Mouse (Mus musculus) liver, postnatal 0 days (tissue): ENCODE measurements around the gene Aff3. TPM values are rescaled to one million over a fixed set of nuclear protein-coding genes. Genes with fewer than 3 reads are reported as not detected.

Source experiments
- ATAC-seq: fragments of 200-750 bp; cut with Nextera tagmentation; 2 replicates; pipeline ENCODE4 v1.8.0; 2017; ENCODE audit warnings: mild to moderate bottlenecking, moderate library complexity
- DNase-seq: peaks from one replicate; pipeline ENCODE4 v3.0.0-alpha.2; 2016
- H3K27ac ChIP-seq: fragments of 300-500 bp; sonication (generic); 2 replicates; pipeline ENCODE4 v1.5.1; 2014; ENCODE audit warnings: antibody characterized with exemption, moderate library complexity, mild to moderate bottlenecking, low read depth
- H3K27me3 ChIP-seq: fragments of 300-500 bp; sonication (generic); 2 replicates; pipeline ENCODE4 v1.6.1; 2014; ENCODE audit warnings: low read length, control low read depth, mixed read lengths; ENCODE audit not compliant: insufficient read depth
- H3K36me3 ChIP-seq: fragments of 300-500 bp; sonication (generic); replicated peaks from 2 replicates; pipeline ENCODE4 v1.6.1; 2014; ENCODE audit warnings: mild to moderate bottlenecking, control low read depth, low read length, moderate library complexity, mixed read lengths; ENCODE audit not compliant: insufficient read depth
- H3K4me1 ChIP-seq: fragments of 300-500 bp; sonication (generic); 2 replicates; pipeline ENCODE4 v1.6.1; 2014; ENCODE audit warnings: antibody characterized with exemption, mild to moderate bottlenecking, control low read depth; ENCODE audit not compliant: insufficient read depth
- H3K4me2 ChIP-seq: fragments of 300-500 bp; sonication (generic); 2 replicates; pipeline ENCODE4 v1.6.1; 2014; ENCODE audit warnings: low read depth, mild to moderate bottlenecking, low read length, moderate library complexity, mixed read lengths
- H3K4me3 ChIP-seq: fragments of 300-500 bp; sonication (generic); 2 replicates; pipeline ENCODE4 v1.5.1; 2014; ENCODE audit warnings: low read depth, low read length
- H3K9ac ChIP-seq: fragments of 300-500 bp; sonication (generic); replicated peaks from 2 replicates; pipeline ENCODE4 v1.6.1; 2014; ENCODE audit warnings: mild to moderate bottlenecking, moderate library complexity
- H3K9me3 ChIP-seq: fragments of 300-500 bp; sonication (generic); 2 replicates; pipeline ENCODE4 v1.6.1; 2016; ENCODE audit warnings: mild to moderate bottlenecking, control low read depth, low read length, mixed read lengths
- CTCF ChIP-seq: sonication (generic); IDR thresholded peaks from 2 replicates; pipeline ENCODE4 v1.5.1; 2016; ENCODE audit warnings: antibody characterized with exemption, low read depth
- EP300 ChIP-seq: IDR thresholded peaks from 2 replicates; pipeline ENCODE4 v1.6.1; 2016; ENCODE audit warnings: antibody characterized with exemption, low read depth, mild to moderate bottlenecking
- WGBS: fragments of 180-500 bp; shearing (Covaris S2); extraction: QIAGEN DNeasy Blood & Tissue Kit; methylation state at CpG from one replicate; pipeline ENCODE4 v1.1.7; 2014; ENCODE audit not compliant: insufficient replicate concordance; 5-methylcytosine and 5-hydroxymethylcytosine counted together
- polyA plus RNA-seq: library from polyadenylated mRNA; unstranded; fragments of >200 nt; fragmentation: Nextera tagmentation; extraction: Ambion mirVana; gene quantifications from 2 replicates; pipeline ENCODE4 v1.2.1, GENCODE M21; 2015

Aff3 gene
- polyA plus RNA-seq, 1 experiment from 2014 or later, result 1.1 TPM

DNA sequence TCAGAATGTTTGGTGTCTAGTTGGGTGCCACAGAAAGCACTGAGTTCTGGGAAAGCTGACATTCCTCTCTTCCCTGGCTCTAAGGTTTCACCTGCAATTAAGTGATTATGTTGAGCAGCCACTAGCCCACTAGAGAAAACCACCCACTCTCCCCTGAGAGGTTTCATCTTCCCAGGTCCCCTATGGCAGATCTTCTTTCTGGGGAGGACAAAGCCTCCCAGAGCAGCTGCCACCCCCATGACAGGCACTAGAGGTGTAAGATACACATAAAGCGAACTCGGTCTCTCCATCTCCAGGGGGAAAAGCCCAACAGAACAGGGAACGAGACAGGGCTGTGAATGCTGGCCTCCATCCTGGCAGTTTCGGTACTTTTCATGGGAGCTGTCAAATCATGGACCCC is 492.9 kb downstream of the Aff3 start:
- no peak overlapping the region for H3K4me2 ChIP-seq
- ATAC-seq (no peak), DNase-seq (no peak)
- no peaks in the 10 kb centered on the region for H3K9me3 ChIP-seq
- no peaks in the 10 kb centered on the region for H3K4me1 ChIP-seq
- H3K9ac ChIP-seq, result no peak overlapping the region
- H3K4me3 ChIP-seq, result no peak overlapping the region
- TF ChIP-seq CTCF (no peak), EP300 (no peak)
- WGBS, result 84% methylated on average over 4 of the region's 4 CpGs
- H3K36me3 ChIP-seq, result no peaks in the 10 kb centered on the region
- no peaks in the 10 kb centered on the region for H3K27me3 ChIP-seq
- no peak overlapping the region for H3K27ac ChIP-seq

GRCm38 (mm10) chr1:38165696-38166095 is 499.1 kb downstream of the Aff3 start:
- Histone ChIP-seq H3K27me3 (no peaks in the 10 kb centered on the region), H3K4me1 (no peaks in the 10 kb centered on the region), H3K9me3 (no peaks in the 10 kb centered on the region), H3K27ac (no peak overlapping the region), H3K36me3 (no peaks in the 10 kb centered on the region), H3K4me2 (no peak overlapping the region), H3K4me3 (no peak overlapping the region), H3K9ac (no peak overlapping the region)
- no peak for TF ChIP-seq EP300
- no peak for TF ChIP-seq CTCF
- no peak for DNase-seq
- ATAC-seq, result no peak
- 52% methylated on average over 2 of the region's 2 CpGs for WGBS

- Histone ChIP-seq H3K9me3 (no peaks in the 10 kb centered on the region), H3K4me1 (no peaks in the 10 kb centered on the region), H3K4me3 (no peak overlapping the region), H3K9ac (no peak overlapping the region), H3K27ac (no peak overlapping the region; the same call in 1 of the 2 replicates), H3K36me3 (no peaks in the 10 kb centered on the region), H3K27me3 (no peaks in the 10 kb centered on the region), H3K4me2 (no peak overlapping the region)
- TF ChIP-seq EP300, result no peak
- TF ChIP-seq CTCF, result no peak
- 75% methylated on average over 5 of the region's 5 CpGs for WGBS
- no peak for DNase-seq
- ATAC-seq, result no peak
Measured at GRCm38 (mm10) chr1:38150086-38150485, 514.7 kb downstream of the Aff3 start.

- Histone ChIP-seq H3K4me1 (no peaks in the 10 kb centered on the region), H3K9ac (no peak overlapping the region), H3K4me2 (no peak overlapping the region), H3K27me3 (no peaks in the 10 kb centered on the region), H3K9me3 (no peaks in the 10 kb centered on the region), H3K4me3 (no peak overlapping the region), H3K27ac (no peak overlapping the region), H3K36me3 (no peaks in the 10 kb centered on the region)
- ATAC-seq (no peak), DNase-seq (no peak)
- WGBS, result 81% methylated on average over 4 of the region's 4 CpGs
- TF ChIP-seq CTCF, result no peak
Measured at GRCm38 (mm10) chr1:38146008-38146407, 518.7 kb downstream of the Aff3 start.

DNA sequence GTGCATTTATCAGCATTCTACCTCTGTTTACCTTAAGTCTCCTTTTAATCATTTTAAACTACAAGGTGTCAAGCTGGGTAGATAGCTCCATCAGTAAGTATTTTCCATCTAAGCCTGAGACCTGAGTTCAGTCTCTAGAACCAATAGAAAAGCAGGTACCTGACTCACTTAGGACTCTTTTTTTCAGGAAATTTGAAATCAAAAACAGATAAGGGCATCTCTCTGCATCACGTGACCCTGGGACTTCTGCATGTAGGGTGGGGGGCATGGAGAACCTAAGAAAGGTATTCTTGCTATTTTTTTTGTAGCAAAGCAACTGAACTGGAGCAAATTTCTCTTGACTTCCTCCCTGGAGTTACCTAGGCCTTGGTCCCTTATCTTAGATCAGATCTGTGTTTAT is 523.4 kb downstream of the Aff3 start:
- H3K4me2 ChIP-seq, result no peak overlapping the region
- no peak overlapping the region for H3K4me3 ChIP-seq
- WGBS, result 74% methylated on average over 1 of the region's 1 CpGs
- H3K4me1 ChIP-seq, result no peaks in the 10 kb centered on the region
- no peaks in the 10 kb centered on the region for H3K36me3 ChIP-seq
- no peaks in the 10 kb centered on the region for H3K9me3 ChIP-seq
- ATAC-seq (no peak), DNase-seq (no peak)
- no peaks in the 10 kb centered on the region for H3K27me3 ChIP-seq
- no peak overlapping the region for H3K9ac ChIP-seq
- TF ChIP-seq EP300 (no peak), CTCF (no peak)
- no peak overlapping the region for H3K27ac ChIP-seq

DNA sequence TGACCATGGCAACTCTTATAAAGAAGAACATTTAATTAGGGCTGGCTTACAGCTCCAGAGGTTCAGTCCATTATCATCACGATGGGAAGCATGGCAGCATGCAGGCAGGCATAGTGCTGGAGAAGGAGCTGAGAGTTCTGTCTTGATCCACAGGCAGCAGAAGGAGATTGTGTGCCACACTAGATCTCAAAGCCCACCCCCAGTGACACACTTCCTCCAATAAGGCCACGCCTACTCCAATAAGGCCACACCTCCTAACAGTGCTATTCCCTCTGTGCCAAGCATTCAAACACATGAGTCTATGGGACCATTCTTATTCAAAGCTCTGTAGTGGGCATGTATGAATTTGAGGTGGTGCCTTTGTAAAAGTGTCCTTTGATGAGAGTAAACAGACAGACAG is 523.8 kb downstream of the Aff3 start:
- WGBS, result 67% methylated on average over 2 of the region's 2 CpGs
- no peaks in the 10 kb centered on the region for H3K9me3 ChIP-seq
- no peaks in the 10 kb centered on the region for H3K27me3 ChIP-seq
- no peaks in the 10 kb centered on the region for H3K36me3 ChIP-seq
- H3K4me1 ChIP-seq, result no peaks in the 10 kb centered on the region
- H3K4me3 ChIP-seq, result no peak overlapping the region
- H3K27ac ChIP-seq, result no peak overlapping the region
- DNase-seq, result no peak
- no peak for ATAC-seq
- no peak overlapping the region for H3K4me2 ChIP-seq
- TF ChIP-seq CTCF, result no peak
- TF ChIP-seq EP300, result no peak
- H3K9ac ChIP-seq, result no peak overlapping the region

DNA sequence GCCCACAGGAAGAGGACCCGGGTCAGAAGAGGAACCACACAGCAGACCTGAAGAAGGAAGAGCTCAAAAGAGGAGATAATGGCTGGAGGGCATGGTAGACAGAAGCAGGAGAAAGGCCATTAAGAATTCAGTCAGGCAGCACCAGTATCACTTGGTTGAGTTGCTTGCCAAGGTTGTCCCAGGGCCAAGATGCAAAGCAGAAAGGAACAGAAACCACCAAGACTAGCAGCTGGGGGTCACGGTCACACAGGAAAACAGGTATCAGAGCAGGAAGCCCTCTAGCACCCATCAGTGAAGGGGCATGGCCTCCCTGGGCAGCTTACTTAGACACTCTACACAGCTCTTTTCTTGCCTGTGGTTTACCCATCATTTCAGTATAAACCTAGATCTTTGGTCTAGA is 525.4 kb downstream of the Aff3 start:
- H3K27ac ChIP-seq, result 0 out of 2 replicates have a peak overlapping the region, but pooled peaks have one; percentile 44
- H3K27me3 ChIP-seq, result no peaks in the 10 kb centered on the region
- ATAC-seq, result no peak; the same call in 1 of the 2 replicates
- no peak for TF ChIP-seq EP300
- TF ChIP-seq CTCF, result no peak
- 49% methylated on average over 2 of the region's 2 CpGs for WGBS
- H3K9me3 ChIP-seq, result no peaks in the 10 kb centered on the region
- no peaks in the 10 kb centered on the region for H3K4me1 ChIP-seq
- no peak overlapping the region for H3K4me2 ChIP-seq
- DNase-seq, result no peak
- H3K36me3 ChIP-seq, result no peaks in the 10 kb centered on the region
- H3K9ac ChIP-seq, result no peak overlapping the region
- H3K4me3 ChIP-seq, result no peak overlapping the region
